Mouse (Mus musculus) frontal cortex, postnatal 25 days (tissue): ENCODE data around the gene Ncapd2.

Experiments
- DNase-seq, 2 experiments: peaks; one replicate each; pipeline ENCODE4 v3.0.0; 2022; ENCODE audit warnings: low spot score in 2 of 2

The Ncapd2 gene

GRCm38 (mm10) chr6:125191332-125192015, at the start of gene Ncapd2, which contains the start of gene Mrpl51:
Gene Ncapd2, minus strand, starts transcription at chr6:125191701.
Gene Mrpl51, plus strand, starts transcription at chr6:125191801.
- peak; percentile 96 to 97 for DNase-seq

GRCm38 (mm10) chr6:125240617-125241016, 49.1 kb upstream of the Ncapd2 start:
- no peak for DNase-seq

GRCm38 (mm10) chr6:125239547-125239946, 48.0 kb upstream of the Ncapd2 start:
- no peak for DNase-seq

- DNase-seq, result no peak
Measured at GRCm38 (mm10) chr6:125238396-125238795, 46.9 kb upstream of the Ncapd2 start.

GRCm38 (mm10) chr6:125237421-125237820, 45.9 kb upstream of the Ncapd2 start:
- DNase-seq, result no peak

GRCm38 (mm10) chr6:125236782-125237181, 45.3 kb upstream of the Ncapd2 start, which contains the start of gene Cd27:
Gene Cd27, minus strand, starts transcription at chr6:125237010.
- DNase-seq, result no peak

GRCm38 (mm10) chr6:125236341-125236740, 44.8 kb upstream of the Ncapd2 start:
- DNase-seq, result no peak

GRCm38 (mm10) chr6:125234520-125234828, 43.0 kb upstream of the Ncapd2 start:
- DNase-seq, result no peak

GRCm38 (mm10) chr6:125233816-125234519, 42.5 kb upstream of the Ncapd2 start:
- no peak for DNase-seq

- DNase-seq, result no peak
Measured at GRCm38 (mm10) chr6:125232516-125232915, 41.0 kb upstream of the Ncapd2 start.

- DNase-seq, result no peak
Measured at GRCm38 (mm10) chr6:125232045-125232437, 40.5 kb upstream of the Ncapd2 start.

- DNase-seq, result no peak
Measured at GRCm38 (mm10) chr6:125231117-125232044, 39.9 kb upstream of the Ncapd2 start, which contains the start of gene Tapbpl. Gene Tapbpl, minus strand, starts transcription at chr6:125231860.

GRCm38 (mm10) chr6:125230571-125230970, 39.1 kb upstream of the Ncapd2 start:
- no peak for DNase-seq

GRCm38 (mm10) chr6:125225518-125226115, 34.1 kb upstream of the Ncapd2 start:
- DNase-seq, result no peak

GRCm38 (mm10) chr6:125222577-125222976, 31.1 kb upstream of the Ncapd2 start:
- no peak for DNase-seq

- no peak for DNase-seq
Measured at GRCm38 (mm10) chr6:125222146-125222545, 30.6 kb upstream of the Ncapd2 start.

- DNase-seq, result no peak
Measured at GRCm38 (mm10) chr6:125221115-125221745, 29.7 kb upstream of the Ncapd2 start.

GRCm38 (mm10) chr6:125218963-125219362, 27.5 kb upstream of the Ncapd2 start:
- DNase-seq, result peak; percentile 32 to 40

- no peak for DNase-seq
Measured at GRCm38 (mm10) chr6:125217899-125218298, 26.4 kb upstream of the Ncapd2 start.

GRCm38 (mm10) chr6:125216898-125217297, 25.4 kb upstream of the Ncapd2 start:
- no peak for DNase-seq
